Mouse (Mus musculus) left cerebral cortex, postnatal 4 days (tissue): ENCODE measurements at regions not wholly inside any gene's neighbourhood (a gene's known extent, or its start where the extent isn't known, plus 50 kb on each side); places are given as distances from the start of the nearest gene placed in this dataset.
A peak's percentile ranks its signal among the peaks of the same experiment; 100 is the strongest.

Source experiments
- DNase-seq: peaks from one replicate; pipeline ENCODE4 v3.0.0-alpha.2; 2022
- intact Hi-C: fragments of 180-260 bp; cut with DNase I; formaldehyde crosslinking; loops from one replicate; pipeline ENCODE4 v1.15.1; 2025

DNA sequence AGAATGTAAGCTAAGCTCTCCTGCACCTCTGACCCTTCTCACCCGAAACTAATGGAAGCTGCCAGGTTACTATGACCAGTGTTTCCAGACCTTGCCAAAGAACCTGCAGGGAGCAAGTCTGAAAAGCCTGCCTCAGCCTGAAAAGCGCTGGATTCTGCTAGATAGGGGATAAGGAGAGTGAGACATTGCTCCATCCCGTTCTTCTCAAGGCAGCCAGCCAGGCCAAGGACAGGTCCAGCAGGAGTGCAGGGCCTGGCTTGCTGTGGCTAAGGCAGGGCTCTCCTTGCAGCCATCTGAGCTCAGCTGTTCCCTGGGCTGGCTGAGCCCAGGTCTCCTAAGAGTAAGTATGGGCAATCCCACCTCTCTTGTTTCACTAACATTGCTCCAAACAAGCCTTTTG is 185.4 kb upstream of the Kazn start:
- intact Hi-C loops = no loop called here
- DNase-seq = no peak

GRCm38 (mm10) chr4:142420427-142420826 is 181.2 kb upstream of the Kazn start:
- no peak for DNase-seq
- intact Hi-C loops = no loop called here

GRCm38 (mm10) chr4:142414874-142415273 is 175.7 kb upstream of the Kazn start:
- intact Hi-C loops = no loop called here
- no peak for DNase-seq

DNA sequence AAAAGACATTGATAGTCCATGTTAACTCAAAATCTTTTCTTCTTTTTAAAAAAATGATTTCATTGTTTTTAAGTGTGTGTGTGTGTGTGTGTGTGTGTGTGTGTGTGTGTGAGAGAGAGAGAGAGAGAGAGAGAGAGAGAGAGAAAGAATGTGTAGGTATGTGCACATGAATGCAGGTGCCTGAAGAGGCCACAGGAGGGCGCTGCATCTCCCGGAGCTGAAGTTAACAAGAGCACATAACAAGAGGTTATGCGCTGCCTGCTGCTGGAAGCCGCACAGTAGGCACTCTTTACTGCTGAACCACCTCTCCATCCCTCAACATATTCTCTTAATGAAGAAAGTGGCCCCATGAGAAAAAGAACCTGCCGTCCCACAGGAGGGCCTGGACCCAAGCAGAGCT is 172.6 kb upstream of the Kazn start:
- DNase-seq = no peak
- intact Hi-C loops = no loop called here

GRCm38 (mm10) chr4:142410596-142411573 is 171.7 kb upstream of the Kazn start:
- intact Hi-C loops = no loop called here
- DNase-seq = peak; percentile 58

- no peak for DNase-seq
- intact Hi-C loops = no loop called here
These were observed 158.7 kb upstream of the Kazn start for GRCm38 (mm10) chr4:142397858-142398257.

DNA sequence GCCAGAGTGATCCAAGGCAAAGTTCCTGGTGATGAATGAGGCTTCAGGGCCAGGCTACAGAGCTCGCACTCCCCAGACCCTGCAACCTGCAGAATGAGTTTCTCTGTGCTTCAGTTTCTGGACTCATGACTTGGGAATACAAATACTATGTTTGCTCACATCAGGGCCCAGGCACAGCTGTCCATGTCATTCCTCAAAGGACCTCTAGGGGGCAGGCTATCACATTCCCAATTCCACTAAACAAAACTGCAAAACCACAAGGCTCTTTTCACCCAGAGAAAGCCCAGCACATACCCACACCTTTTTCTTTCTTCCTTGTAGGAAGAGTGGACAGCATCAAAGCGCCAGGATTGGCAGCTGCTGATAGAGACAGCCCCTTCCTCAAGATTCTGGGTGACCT is 153.7 kb upstream of the Kazn start:
- peak; percentile 32 for DNase-seq
- intact Hi-C loops = no loop called here

DNA sequence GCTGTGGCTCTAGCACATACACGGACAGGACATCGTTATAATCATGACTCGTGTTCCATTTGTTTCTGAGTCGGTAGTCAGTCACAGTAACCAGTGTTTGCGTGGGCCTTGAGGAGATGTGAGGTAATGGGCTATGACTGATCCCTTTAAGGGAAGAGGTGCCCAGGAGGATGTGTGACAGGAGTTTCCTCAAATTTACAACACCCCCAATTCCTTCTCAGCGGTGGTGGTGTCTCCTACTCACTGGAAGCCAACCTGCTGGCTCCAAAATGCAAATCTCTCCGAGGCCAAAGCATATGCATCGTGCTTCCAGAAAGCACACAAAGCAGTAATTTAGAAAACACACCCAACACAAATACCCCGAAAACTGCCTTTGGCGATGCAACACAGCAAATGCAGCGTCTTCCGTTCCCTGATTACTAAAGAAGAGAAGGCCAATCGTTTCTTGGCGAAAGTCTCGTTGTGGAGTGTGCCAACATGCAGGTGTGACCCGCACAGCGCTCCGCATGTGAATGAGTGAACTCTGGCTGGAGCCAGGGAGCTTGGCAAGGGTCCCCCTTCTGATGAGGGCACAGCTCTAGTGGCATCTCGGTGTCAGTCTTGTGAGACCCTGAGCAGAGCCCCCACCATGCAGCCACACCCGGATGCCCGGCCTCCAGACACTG is 151.5 kb upstream of the Kazn start:
- DNase-seq = peak; percentile 54
- intact Hi-C loops = no loop called here

DNA sequence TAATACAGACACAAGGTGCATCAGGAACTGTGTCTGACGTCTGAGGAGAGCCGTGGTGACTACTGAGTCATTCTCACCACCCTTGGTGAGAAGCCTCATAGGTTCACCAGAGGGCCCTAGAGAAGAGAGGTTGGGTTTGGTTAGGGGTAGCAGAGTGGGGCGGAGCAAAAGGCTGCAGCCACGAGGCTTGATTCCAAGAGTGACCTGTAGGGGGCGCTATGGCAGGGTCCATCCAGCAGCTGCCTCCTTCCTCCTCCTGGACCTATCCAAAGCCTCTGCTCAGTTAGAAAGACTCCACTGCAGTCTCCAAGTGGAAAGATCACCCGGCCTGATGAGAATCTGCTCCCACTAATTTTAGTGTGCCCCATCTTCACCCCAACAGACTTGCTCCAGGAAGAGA is 149.3 kb upstream of the Kazn start:
- intact Hi-C loops = no loop called here

GRCm38 (mm10) chr4:142381168-142381567 is 142.0 kb upstream of the Kazn start:
- DNase-seq = peak; percentile 31
- intact Hi-C loops = no loop called here

More for the DNA sequence above, 149.3 kb upstream of the Kazn start:
- DNase-seq = no peak

- DNase-seq = no peak
- intact Hi-C loops = no loop called here
These were observed 139.3 kb upstream of the Kazn start for GRCm38 (mm10) chr4:142378452-142378851.

GRCm38 (mm10) chr4:142367774-142368173 is 128.6 kb upstream of the Kazn start:
- intact Hi-C loops = no loop called here
- no peak for DNase-seq

DNA sequence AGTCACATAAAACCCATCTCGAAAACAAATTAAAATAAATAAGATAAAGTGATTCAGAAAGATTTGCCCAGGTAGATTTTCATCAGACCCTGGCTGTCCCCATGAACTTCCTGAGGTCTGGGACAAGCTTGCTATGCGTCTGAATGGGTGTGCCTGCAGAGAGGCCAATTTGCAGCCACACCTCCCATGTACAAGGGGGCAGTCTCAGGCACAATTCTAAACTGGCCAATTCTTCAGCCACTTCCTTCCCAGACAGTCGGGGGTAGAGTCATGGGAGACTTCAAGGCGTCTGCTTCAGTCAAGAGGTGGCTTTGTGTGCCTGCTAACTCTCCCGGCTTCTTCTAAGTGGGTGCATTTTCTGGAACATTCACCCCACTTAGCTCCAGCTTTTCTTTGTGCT is 122.9 kb upstream of the Kazn start:
- intact Hi-C loops = no loop called here

DNA sequence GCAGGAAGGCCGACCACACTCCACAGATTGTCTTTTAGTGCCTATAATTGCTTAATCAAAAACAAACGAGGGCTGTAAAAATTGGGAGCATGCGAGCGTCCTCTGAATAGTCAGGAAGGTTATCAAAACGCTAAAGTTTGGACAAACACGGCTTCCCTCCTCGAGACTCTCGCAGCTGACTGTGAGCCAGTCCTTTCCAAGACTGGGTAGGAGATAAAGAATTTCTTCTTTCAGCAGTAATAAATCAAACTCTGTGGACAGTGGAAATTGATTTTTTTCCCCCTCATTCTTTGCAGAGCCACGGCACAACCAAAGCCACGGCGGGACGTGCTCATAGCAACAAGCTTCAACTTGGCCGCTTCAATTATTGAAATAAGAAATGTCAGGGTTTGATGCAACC is 119.7 kb upstream of the Kazn start:
- intact Hi-C loops = no loop called here
- no peak for DNase-seq

More for the DNA sequence above, 122.9 kb upstream of the Kazn start:
- DNase-seq = no peak

GRCm38 (mm10) chr4:142355387-142355786 is 116.2 kb upstream of the Kazn start:
- DNase-seq = peak; percentile 29
- intact Hi-C loops = no loop called here

DNA sequence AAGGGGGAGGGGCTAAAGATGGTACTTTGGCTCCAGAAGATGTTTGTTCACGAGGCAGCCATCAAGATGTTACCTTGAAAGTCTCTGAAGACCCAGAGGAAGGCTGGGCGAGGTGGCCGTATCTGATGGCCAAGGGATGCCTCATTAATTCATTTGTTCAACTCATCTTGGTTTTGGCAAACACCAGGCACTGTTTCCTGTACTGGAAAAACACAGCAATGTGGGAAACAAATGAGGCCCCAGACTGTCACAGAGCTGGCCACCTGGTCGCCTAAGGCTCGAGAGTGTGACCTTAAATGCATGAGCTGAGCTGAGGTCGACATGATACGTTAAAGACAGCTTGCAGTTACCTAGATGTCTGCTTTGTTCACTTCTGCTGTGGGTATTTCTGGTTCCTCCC is 114.3 kb upstream of the Kazn start:
- no peak for DNase-seq
- intact Hi-C loops = no loop called here

GRCm38 (mm10) chr4:142351831-142352230 is 112.6 kb upstream of the Kazn start:
- no peak for DNase-seq

DNA sequence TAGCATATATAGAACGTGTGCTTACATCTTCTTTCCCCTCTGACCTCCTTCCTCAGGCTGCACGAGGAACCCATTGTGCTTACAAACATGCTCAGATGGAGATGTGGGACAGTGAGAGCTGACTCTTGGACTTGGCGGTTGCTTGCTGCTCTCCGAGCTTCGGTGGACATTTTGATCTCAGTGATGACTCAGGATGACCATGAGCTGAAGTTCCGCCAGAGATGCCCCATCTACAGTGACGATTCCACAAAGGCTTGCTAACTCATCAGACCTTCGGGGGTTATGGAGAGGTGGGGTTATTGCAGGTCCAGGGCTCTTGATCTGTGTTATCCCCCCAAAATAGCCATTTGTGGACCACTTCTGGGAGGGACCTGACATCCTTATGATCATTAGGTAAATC is 111.8 kb upstream of the Kazn start:
- intact Hi-C loops = no loop called here
- no peak for DNase-seq

More at GRCm38 (mm10) chr4:142351831-142352230, 112.6 kb upstream of the Kazn start:
- intact Hi-C loops = no loop called here

GRCm38 (mm10) chr4:142348910-142349309 is 109.7 kb upstream of the Kazn start:
- intact Hi-C loops = no loop called here

GRCm38 (mm10) chr4:142342482-142343206 is 103.4 kb upstream of the Kazn start:
- DNase-seq = peak; percentile 53
- intact Hi-C loops = no loop called here

More at GRCm38 (mm10) chr4:142348910-142349309, 109.7 kb upstream of the Kazn start:
- DNase-seq = no peak

DNA sequence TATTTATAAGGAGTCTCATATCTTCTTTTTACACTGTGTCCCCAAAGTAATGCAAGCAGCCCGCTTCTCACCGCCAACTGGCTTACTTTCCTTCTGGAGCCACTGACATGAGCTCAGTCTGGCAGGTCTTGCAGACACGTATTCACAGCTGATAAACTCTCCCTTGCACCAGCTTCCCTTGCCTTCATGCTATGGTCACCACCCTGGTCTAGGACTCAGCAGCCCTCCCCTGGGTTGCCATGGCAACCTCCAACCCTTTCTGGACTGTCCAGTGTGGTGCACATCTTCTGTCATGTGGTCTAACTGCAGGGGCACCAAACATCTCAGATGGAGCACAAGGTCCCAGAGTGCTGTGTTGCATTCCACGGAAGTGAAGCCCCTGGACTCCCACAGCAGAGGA is 102.1 kb upstream of the Kazn start:
- peak; percentile 38 for DNase-seq
- intact Hi-C loops = no loop called here
